Mouse (Mus musculus) cerebellum, adult 11-12 months (tissue): Measurements from ENCODE around the gene D17Wsu92e.
A peak's percentile ranks its signal among the peaks of the same experiment; 100 is the strongest.

Experiments used
- DNase-seq: peaks from one replicate; pipeline ENCODE4 v3.0.0; 2022

D17Wsu92e gene

GRCm38 (mm10) chr17:27821407-27822338 lies 1.2 kb upstream of the D17Wsu92e start:
- peak; percentile 68 for DNase-seq

DNA sequence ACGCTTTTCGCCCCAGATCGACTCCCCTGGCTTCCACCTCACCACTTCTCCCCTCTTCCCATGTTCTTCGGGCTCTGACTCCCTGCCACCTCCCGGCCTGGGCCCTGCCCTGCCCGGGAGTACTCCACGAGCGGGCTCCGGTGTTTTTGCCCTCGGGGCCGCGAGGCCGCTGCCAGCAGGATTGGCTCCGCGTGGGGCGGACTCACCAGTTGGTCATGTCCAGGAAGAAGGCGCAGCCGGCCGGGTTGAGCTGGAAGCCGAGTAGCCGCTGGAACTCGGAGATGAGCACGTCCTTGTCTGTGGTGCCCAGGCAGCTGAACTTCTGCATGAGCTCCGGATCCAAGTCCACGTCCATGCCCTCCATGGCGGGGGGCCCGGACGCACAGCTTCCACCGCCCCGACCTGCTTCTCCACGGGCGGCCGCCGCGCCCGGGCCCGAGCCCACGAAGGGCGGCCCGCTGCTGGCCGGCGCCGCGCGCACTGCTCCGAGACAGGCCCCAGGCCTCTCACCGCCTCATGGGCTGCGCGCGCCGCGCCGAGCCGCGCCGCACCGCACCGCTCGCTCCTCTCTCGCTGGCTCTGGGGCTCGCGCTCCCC lies 379 bp downstream of the D17Wsu92e start:
- peak; percentile 78 for DNase-seq

DNA sequence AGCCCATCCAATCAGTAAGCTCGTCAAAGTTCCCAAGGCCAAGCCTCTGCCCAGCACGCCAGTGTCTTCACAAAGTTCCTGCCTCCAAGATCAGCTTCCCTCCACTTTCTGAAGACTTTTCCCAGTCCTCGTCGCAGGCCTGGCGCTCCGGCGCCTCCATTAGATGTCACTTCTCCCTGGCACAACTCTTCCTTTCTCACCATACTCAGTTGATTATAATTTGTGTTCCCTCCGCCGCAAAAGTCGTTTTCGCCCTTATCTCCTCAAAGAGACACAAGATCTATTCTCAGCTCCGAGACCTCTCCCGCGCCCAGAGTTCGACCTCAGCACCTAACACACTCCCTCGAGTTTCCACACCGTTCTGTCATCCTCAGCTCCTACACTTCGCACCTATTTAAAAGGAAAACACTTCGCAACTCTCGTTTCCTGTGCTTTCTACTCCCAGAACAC lies 902 bp downstream of the D17Wsu92e start:
- no peak for DNase-seq

- DNase-seq = no peak
Measured at GRCm38 (mm10) chr17:27819011-27819410, 1.4 kb downstream of the D17Wsu92e start.

DNA sequence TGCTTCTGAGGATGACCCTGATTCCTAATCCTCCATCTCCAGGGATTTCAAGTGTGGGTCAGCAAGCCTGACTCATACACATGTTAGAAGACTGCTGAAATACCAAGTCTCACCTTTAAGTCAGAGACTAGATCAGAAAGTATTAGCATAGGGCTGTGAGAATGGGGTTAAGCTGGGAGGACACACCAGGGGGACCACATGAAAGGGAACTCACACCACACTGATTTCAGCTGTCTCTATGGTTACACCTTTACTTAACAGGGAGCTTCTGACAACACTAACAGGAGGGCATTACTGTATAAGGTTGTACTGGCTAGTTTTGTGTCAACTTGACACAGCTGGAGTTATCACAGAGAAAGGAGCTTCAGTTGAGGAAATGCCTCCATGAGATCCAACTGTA lies 5.8 kb downstream of the D17Wsu92e start:
- no peak for DNase-seq

- DNase-seq = no peak
Measured at GRCm38 (mm10) chr17:27811980-27812379, 8.5 kb downstream of the D17Wsu92e start.

- no peak for DNase-seq
Measured at GRCm38 (mm10) chr17:27810569-27811331, 9.7 kb downstream of the D17Wsu92e start.

DNA sequence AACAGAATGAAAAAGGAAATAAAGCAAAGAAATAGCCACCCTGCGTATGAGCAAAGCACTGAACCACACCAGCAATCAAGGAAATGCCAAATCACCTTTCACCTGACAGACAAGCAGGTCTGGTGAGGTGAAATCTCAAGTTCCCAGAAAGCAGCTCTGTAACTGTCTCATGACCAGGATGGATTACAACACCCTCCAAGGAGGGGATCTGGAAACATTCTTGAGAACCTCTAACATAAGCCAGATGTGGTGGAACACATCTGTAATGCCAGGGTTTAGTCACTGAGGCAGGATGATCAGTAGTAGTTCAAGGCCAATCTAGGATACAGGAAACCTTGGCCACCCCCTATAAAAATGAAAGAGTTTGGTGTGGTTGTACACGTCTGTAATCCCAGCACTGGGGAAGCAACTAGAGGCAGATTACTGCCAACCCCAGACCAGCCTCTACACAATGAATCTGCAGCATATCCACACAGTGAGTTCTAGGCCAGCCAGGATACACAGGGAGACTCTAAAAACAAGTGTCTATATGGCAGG lies 12.8 kb downstream of the D17Wsu92e start:
- no peak for DNase-seq

- peak; percentile 69 for DNase-seq
Measured at GRCm38 (mm10) chr17:27804803-27805770, 15.4 kb downstream of the D17Wsu92e start.

DNA sequence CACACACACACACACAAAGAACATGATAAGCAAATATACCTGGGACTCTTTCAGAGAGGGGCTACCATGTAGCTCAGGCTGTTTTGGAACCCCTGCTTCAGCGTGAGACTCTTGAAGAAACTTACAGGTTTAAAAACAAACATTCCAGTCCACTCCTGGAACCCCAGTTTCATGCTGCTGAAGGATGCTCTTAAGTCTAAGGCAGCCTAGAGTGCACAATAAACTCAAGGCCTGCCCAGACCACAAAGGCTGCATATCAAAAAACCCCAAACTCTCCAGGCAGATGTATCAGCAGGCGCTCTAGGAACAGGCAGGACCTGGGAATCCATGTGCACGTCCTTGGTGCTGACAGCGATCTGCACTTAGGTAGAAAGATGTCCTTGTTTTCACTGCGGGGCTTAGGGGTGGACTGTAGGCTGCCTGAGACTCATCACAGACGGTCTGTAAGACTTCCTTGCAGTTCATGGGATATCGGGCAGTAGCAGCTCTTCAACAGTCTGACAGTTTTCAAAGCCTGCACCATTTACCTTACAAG lies 16.2 kb downstream of the D17Wsu92e start:
- DNase-seq = no peak

- no peak for DNase-seq
Measured at GRCm38 (mm10) chr17:27803752-27804151, 16.7 kb downstream of the D17Wsu92e start.

GRCm38 (mm10) chr17:27800710-27801648 lies 19.5 kb downstream of the D17Wsu92e start:
- no peak for DNase-seq

GRCm38 (mm10) chr17:27799771-27800584 lies 20.5 kb downstream of the D17Wsu92e start:
- DNase-seq = no peak

GRCm38 (mm10) chr17:27797341-27797872 lies 23.0 kb downstream of the D17Wsu92e start:
- DNase-seq = no peak

DNA sequence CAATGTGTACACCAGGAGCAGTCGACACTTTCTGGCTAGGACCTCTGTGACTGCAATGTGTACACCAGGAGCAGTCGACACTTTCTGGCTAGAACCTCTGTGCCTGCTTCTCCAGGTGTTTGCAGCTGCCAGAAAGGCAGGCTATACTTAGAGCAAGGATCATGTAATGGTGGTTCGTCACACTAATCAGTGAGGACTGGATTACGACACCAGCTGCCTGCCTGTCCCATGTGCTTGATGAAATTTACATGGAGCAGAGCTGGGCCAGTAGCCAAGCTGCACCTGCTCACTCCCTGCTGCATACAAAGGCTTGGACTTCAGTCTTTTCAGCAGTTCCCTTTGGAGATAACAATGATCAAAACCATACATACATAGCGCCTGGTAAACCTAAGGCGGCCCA lies 23.7 kb downstream of the D17Wsu92e start:
- DNase-seq = peak; percentile 67

GRCm38 (mm10) chr17:27793144-27793543 lies 27.3 kb downstream of the D17Wsu92e start:
- no peak for DNase-seq

DNA sequence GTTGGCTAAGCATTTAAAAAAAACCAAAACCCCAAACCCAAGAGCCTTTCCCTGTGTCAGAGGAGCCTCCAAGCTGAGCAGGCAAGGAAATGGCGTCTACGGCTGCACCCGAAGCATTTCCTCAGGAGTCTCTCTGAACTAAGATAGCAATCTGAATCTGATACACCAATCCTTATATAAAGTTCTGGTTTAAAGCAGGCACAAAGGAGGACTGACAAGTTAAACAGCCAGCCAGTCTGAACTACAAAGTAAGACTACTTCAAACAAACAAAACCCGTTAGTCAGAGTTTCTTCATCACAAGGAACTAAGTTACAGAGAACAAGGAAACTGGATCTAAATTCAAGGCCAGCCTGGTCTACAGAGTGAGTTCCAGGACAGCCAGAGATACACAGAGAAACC lies 27.9 kb downstream of the D17Wsu92e start:
- DNase-seq = no peak

DNA sequence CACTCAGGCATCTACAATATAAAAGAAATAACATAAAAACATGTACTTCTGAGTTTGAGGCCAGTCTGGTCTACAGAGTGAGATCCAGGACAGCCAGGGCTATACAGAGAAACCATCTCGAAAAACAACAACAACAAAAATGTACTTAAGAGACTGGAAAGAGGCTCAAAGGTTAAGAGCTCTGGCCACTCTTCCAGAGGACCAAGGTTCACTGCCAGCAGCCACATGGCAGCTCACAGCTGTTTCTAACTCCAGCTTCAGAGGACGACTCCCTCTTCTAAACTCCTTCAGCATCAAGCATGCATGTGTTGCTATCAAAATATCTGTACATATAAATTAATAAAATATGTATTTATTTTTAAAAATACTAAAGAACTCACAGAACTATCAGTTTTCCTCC lies 28.9 kb downstream of the D17Wsu92e start:
- DNase-seq = no peak

DNA sequence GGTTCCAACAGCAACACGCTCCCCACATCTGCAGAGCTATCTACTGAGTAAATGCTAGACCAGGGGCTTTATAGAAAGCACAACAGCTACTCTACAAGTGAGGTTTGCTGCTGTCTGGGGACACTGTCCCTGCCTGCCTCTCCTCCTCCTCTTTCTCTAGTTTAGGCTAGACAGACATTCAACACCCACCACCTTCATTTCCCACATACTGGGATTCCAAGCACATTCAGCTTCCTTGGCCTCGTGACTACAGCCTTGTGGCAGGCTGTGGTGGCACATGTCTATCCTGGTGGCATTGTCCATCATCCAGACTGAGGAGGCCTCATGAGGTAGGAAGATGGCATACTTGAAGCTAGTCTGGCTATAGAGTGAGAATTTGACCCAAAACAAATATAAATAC lies 29.5 kb downstream of the D17Wsu92e start:
- no peak for DNase-seq
